Mouse (Mus musculus) lung, adult 2 months (tissue): ENCODE measurements around the gene Tnfsf12. TPM values are rescaled to one million over a fixed set of nuclear protein-coding genes. Genes with fewer than 3 reads are reported as not detected.
A peak's percentile ranks its signal among the peaks of the same experiment; 100 is the strongest.

Experiments
- DNase-seq: peaks from one replicate; pipeline ENCODE4 v3.0.0; 2022
- H3K4me1 ChIP-seq: fragments of 200-500 bp; 2 replicates; pipeline ENCODE4 v1.6.1; 2011; ENCODE audit warnings: low read length; ENCODE audit not compliant: control insufficient read depth, insufficient read depth
- H3K4me3 ChIP-seq: fragments of 200-500 bp; replicated peaks from 2 replicates; pipeline ENCODE3; 2011; ENCODE audit warnings: low read depth, mild to moderate bottlenecking, control low read depth, low read length; ENCODE audit errors: extremely low read depth
- CTCF ChIP-seq: fragments of 200-500 bp; IDR thresholded peaks from 2 replicates; pipeline ENCODE4 v1.5.1; 2011; ENCODE audit warnings: mild to moderate bottlenecking, low read length, control low read depth; ENCODE audit not compliant: insufficient read depth
- POLR2A ChIP-seq: fragments of 200-500 bp; IDR thresholded peaks from 2 replicates; pipeline ENCODE4 v1.6.1; 2011; ENCODE audit warnings: low read depth, mild to moderate bottlenecking, control low read depth, low read length, borderline replicate concordance; ENCODE audit errors: extremely low read depth
- WGBS: fragments of 180-500 bp; shearing (Covaris S2); methylation state at CpG from one replicate; pipeline ENCODE4 v1.1.7; 2018; 5-methylcytosine and 5-hydroxymethylcytosine counted together
- polyA plus RNA-seq: library from polyadenylated mRNA; depleted of rRNA; stranded (reverse); fragments of >200 nt; gene quantifications from 2 replicates; pipeline ENCODE4 v1.2.3, GENCODE M21; 2012; rRNA removed

Gene Tnfsf12
- polyA plus RNA-seq, 1 experiment: 84.2 TPM

GRCm38 (mm10) chr11:69656065-69656455, 39.6 kb downstream of the Tnfsf12 start:
- 51% methylated on average over 5 of the region's 5 CpGs for WGBS
- H3K4me3 ChIP-seq: no peak overlapping the region
- DNase-seq: no peak
- H3K4me1 ChIP-seq: no peaks in the 10 kb centered on the region
- TF ChIP-seq POLR2A: no peak
- TF ChIP-seq CTCF: no peak

GRCm38 (mm10) chr11:69655264-69656064, 40.2 kb downstream of the Tnfsf12 start, which contains the start of gene Sox15:
Gene Sox15 (plus strand): TSS chr11:69655314.
- 24% methylated on average over 34 of the region's 34 CpGs for WGBS
- peak; percentile 58 for DNase-seq
- H3K4me3 ChIP-seq: no peak within 1 kb of the TSS
- no peaks in the 10 kb centered on the region for H3K4me1 ChIP-seq
- TF ChIP-seq CTCF (peak; percentile 76), POLR2A (no peak)

- WGBS: 41% methylated on average over 9 of the region's 9 CpGs
- H3K4me3 ChIP-seq: no peak overlapping the region
- DNase-seq: no peak
- H3K4me1 ChIP-seq: no peaks in the 10 kb centered on the region
- TF ChIP-seq POLR2A: no peak
- no peak for TF ChIP-seq CTCF
Observed at GRCm38 (mm10) chr11:69654760-69655159, 40.9 kb downstream of the Tnfsf12 start.

- H3K4me1 ChIP-seq: no peaks in the 10 kb centered on the region
- TF ChIP-seq POLR2A (no peak), CTCF (no peak)
- H3K4me3 ChIP-seq: no peak overlapping the region
- no peak for DNase-seq
- WGBS: 66% methylated on average over 5 of the region's 5 CpGs
Observed at GRCm38 (mm10) chr11:69653399-69653798, 42.2 kb downstream of the Tnfsf12 start.

GRCm38 (mm10) chr11:69645860-69646259, 49.8 kb downstream of the Tnfsf12 start:
- no peak for DNase-seq
- 80% methylated on average over 5 of the region's 5 CpGs for WGBS
- TF ChIP-seq CTCF (no peak), POLR2A (no peak)
- Histone ChIP-seq H3K4me1 (no peaks in the 10 kb centered on the region), H3K4me3 (no peak overlapping the region)

Other genes starting within 250 kb of the Tnfsf12 start
- 3.1 TPM in 2 replicates for gene Dnah2, start 146.7 kb downstream of the Tnfsf12 start, polyA plus RNA-seq
- gene Efnb3, start 135.6 kb downstream of the Tnfsf12 start, polyA plus RNA-seq: 0.88 and 1.0 TPM in 2 replicates
- 11.9 and 15.0 TPM in 2 replicates for gene Wrap53, start 115.6 kb downstream of the Tnfsf12 start, polyA plus RNA-seq
- 66.8 and 75.0 TPM in 2 replicates for gene Trp53, start 115.5 kb downstream of the Tnfsf12 start, polyA plus RNA-seq
- 8.4 and 15.9 TPM in 2 replicates for gene Atp1b2, start 89.9 kb downstream of the Tnfsf12 start, polyA plus RNA-seq
- not detected in 2 replicates for gene Shbg, start 77.9 kb downstream of the Tnfsf12 start, polyA plus RNA-seq
- gene Sat2, start 73.8 kb downstream of the Tnfsf12 start, polyA plus RNA-seq: 3.4 and 6.1 TPM in 2 replicates
- 54.4 and 66.9 TPM in 2 replicates for gene Fxr2, start 62.9 kb downstream of the Tnfsf12 start, polyA plus RNA-seq
- gene Sox15, start 40.5 kb downstream of the Tnfsf12 start, polyA plus RNA-seq: 0.14 and 5.5 TPM in 2 replicates
- gene Mpdu1, start 33.2 kb downstream of the Tnfsf12 start, polyA plus RNA-seq: 67.3 and 88.1 TPM in 2 replicates
- gene Cd68, start 29.7 kb downstream of the Tnfsf12 start, polyA plus RNA-seq: 65.6 and 82.8 TPM in 2 replicates
- gene Eif4a1, start 23.4 kb downstream of the Tnfsf12 start, polyA plus RNA-seq: 152 and 265 TPM in 2 replicates
- gene Senp3, start 13.8 kb downstream of the Tnfsf12 start, polyA plus RNA-seq: 43.6 and 55.0 TPM in 2 replicates
- gene Tnfsf13, start 10.1 kb downstream of the Tnfsf12 start, polyA plus RNA-seq: 16.2 and 21.3 TPM in 2 replicates
- gene Tnfsfm13, start 249 bp upstream of the Tnfsf12 start, polyA plus RNA-seq: 12.7 and 20.0 TPM in 2 replicates
- gene Polr2a, start 62.8 kb upstream of the Tnfsf12 start, polyA plus RNA-seq: 32.0 and 51.1 TPM in 2 replicates
- gene Slc35g3, start 66.1 kb upstream of the Tnfsf12 start, polyA plus RNA-seq: 1.4 and 2.3 TPM in 2 replicates
- 104 and 106 TPM in 2 replicates for gene Zbtb4, start 70.1 kb upstream of the Tnfsf12 start, polyA plus RNA-seq
- gene Chrnb1, start 100.1 kb upstream of the Tnfsf12 start, polyA plus RNA-seq: 31.5 and 38.0 TPM in 2 replicates
- gene Fgf11, start 106.0 kb upstream of the Tnfsf12 start, polyA plus RNA-seq: 6.9 and 8.0 TPM in 2 replicates
- 9.4 and 9.5 TPM in 2 replicates for gene Tmem102, start 109.8 kb upstream of the Tnfsf12 start, polyA plus RNA-seq
- gene Gm39566, start 119.4 kb upstream of the Tnfsf12 start, polyA plus RNA-seq: not detected in 2 replicates
- gene Spem2, start 122.6 kb upstream of the Tnfsf12 start, polyA plus RNA-seq: not detected in 2 replicates
- 0.15 and 0.41 TPM in 2 replicates for gene Spem1, start 126.3 kb upstream of the Tnfsf12 start, polyA plus RNA-seq
- gene Nlgn2, start 141.9 kb upstream of the Tnfsf12 start, polyA plus RNA-seq: 32.3 and 42.0 TPM in 2 replicates
- gene Tmem256, start 142.7 kb upstream of the Tnfsf12 start, polyA plus RNA-seq: 151 and 173 TPM in 2 replicates
- gene Plscr3, start 150.5 kb upstream of the Tnfsf12 start, polyA plus RNA-seq: 192 and 225 TPM in 2 replicates
- 14.4 and 17.4 TPM in 2 replicates for gene Tnk1, start 162.9 kb upstream of the Tnfsf12 start, polyA plus RNA-seq
- not detected in 2 replicates for gene Tmem95, start 182.2 kb upstream of the Tnfsf12 start, polyA plus RNA-seq
- gene Kctd11, start 185.6 kb upstream of the Tnfsf12 start, polyA plus RNA-seq: 12.6 and 19.1 TPM in 2 replicates
- gene Acap1, start 199.7 kb upstream of the Tnfsf12 start, polyA plus RNA-seq: 11.2 and 14.3 TPM in 2 replicates
- gene 2810408A11Rik, start 205.1 kb upstream of the Tnfsf12 start, polyA plus RNA-seq: 0.65 and 1.4 TPM in 2 replicates
- gene Neurl4, start 205.2 kb upstream of the Tnfsf12 start, polyA plus RNA-seq: 47.7 and 58.1 TPM in 2 replicates
- gene Gps2, start 218.0 kb upstream of the Tnfsf12 start, polyA plus RNA-seq: 104 and 112 TPM in 2 replicates
- 216 and 372 TPM in 2 replicates for gene Eif5a, start 226.1 kb upstream of the Tnfsf12 start, polyA plus RNA-seq
- 4.6 and 6.7 TPM in 2 replicates for gene Ybx2, start 239.9 kb upstream of the Tnfsf12 start, polyA plus RNA-seq